Mouse (Mus musculus) bone marrow macrophage, adult 2 months (primary cell): ENCODE results near the gene B4galt2.

Experiments used
- CTCF ChIP-seq: IDR thresholded peaks from 2 replicates; pipeline ENCODE4 v1.5.1; 2012; ENCODE audit warnings: low read depth, mild to moderate bottlenecking, low read length, moderate library complexity
- POLR2A ChIP-seq: IDR thresholded peaks from 2 replicates; pipeline ENCODE4 v1.6.1; 2012; ENCODE audit warnings: mild to moderate bottlenecking, low read depth, low read length, borderline replicate concordance

DNA sequence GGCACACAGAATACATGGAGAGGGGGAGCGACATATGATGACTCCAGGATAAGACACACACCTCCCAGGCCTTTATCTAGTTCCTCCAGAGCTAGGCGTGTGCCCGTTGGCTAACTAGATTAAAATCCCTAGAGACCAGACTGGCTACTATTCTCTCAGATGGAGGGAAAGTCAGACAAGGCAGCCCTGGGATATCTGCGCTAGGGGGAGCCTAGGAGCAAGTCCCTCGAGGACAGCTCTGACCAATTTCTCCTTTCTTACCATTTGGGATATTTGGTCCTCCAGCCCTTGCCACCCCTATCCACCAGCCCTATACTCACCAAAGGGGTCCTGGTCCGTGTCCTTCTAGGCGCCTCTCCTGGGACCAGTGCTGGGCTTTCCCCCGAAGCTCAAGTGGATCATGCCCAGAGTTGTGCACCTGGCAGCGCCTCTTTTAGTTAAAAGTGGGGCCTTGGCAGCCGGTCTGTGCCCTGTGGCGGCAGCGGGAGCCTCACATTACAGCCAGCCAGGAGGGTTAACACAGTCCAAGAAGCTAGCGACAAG lies 45.5 kb upstream of the B4galt2 start:
- TF ChIP-seq CTCF = peak; percentile 9; the same call in 1 of the 2 replicates
- no peak for TF ChIP-seq POLR2A
